Mouse (Mus musculus) bone marrow macrophage, adult 2 months (primary cell): ENCODE results near the gene Rptor. TPM values are rescaled to one million over a fixed set of nuclear protein-coding genes. Genes with fewer than 3 reads are reported as not detected.
A peak's percentile ranks its signal among the peaks of the same experiment; 100 is the strongest.

Experiments used
- H3K27ac ChIP-seq: 2 replicates; pipeline ENCODE4 v1.5.1; 2012; ENCODE audit warnings: low read depth, low read length; ENCODE audit not compliant: insufficient read depth
- H3K4me1 ChIP-seq: 2 replicates; pipeline ENCODE4 v1.6.1; 2012; ENCODE audit warnings: low read length; ENCODE audit not compliant: control insufficient read depth, insufficient read depth
- H3K4me3 ChIP-seq: 2 replicates; pipeline ENCODE4 v1.5.1; 2012; ENCODE audit warnings: mild to moderate bottlenecking, low read length, moderate library complexity; ENCODE audit not compliant: insufficient read depth
- CTCF ChIP-seq: IDR thresholded peaks from 2 replicates; pipeline ENCODE4 v1.5.1; 2012; ENCODE audit warnings: low read depth, mild to moderate bottlenecking, low read length, moderate library complexity
- POLR2A ChIP-seq: IDR thresholded peaks from 2 replicates; pipeline ENCODE4 v1.6.1; 2012; ENCODE audit warnings: mild to moderate bottlenecking, low read depth, low read length, borderline replicate concordance
- polyA plus RNA-seq: library from polyadenylated mRNA; stranded (reverse); fragments of >200 nt; gene quantifications from 2 replicates; pipeline ENCODE4 v1.2.4, GENCODE M21; 2012; ENCODE audit not compliant: missing spikeins, insufficient read depth, insufficient read length

Rptor gene
- polyA plus RNA-seq, 1 experiment, result 23.8 TPM

- Histone ChIP-seq H3K27ac (peak overlapping the region; percentile 51), H3K4me1 (peaks cover 35% of the 10 kb centered on the region), H3K4me3 (no peak overlapping the region)
- no peak for TF ChIP-seq CTCF
- no peak for TF ChIP-seq POLR2A
Measured at GRCm38 (mm10) chr11:119720101-119721048, 117.7 kb downstream of the Rptor start.

GRCm38 (mm10) chr11:119724709-119725108 is 122.0 kb downstream of the Rptor start:
- H3K4me3 ChIP-seq, result no peak overlapping the region
- no peak for TF ChIP-seq CTCF
- no peak for TF ChIP-seq POLR2A
- peaks cover 44% of the 10 kb centered on the region for H3K4me1 ChIP-seq
- 0 out of 2 replicates have a peak overlapping the region, but pooled peaks have one; percentile 10 for H3K27ac ChIP-seq

GRCm38 (mm10) chr11:119731382-119731781 is 128.7 kb downstream of the Rptor start:
- Histone ChIP-seq H3K4me1 (peaks cover 41% of the 10 kb centered on the region), H3K27ac (no peak overlapping the region), H3K4me3 (no peak overlapping the region)
- TF ChIP-seq POLR2A, result no peak
- TF ChIP-seq CTCF, result no peak

- H3K27ac ChIP-seq, result no peak overlapping the region
- peaks cover 39% of the 10 kb centered on the region for H3K4me1 ChIP-seq
- TF ChIP-seq POLR2A (no peak), CTCF (no peak)
- no peak overlapping the region for H3K4me3 ChIP-seq
Measured at GRCm38 (mm10) chr11:119732362-119732761, 129.7 kb downstream of the Rptor start.

- no peak overlapping the region for H3K4me3 ChIP-seq
- H3K4me1 ChIP-seq, result peaks cover 31% of the 10 kb centered on the region
- TF ChIP-seq POLR2A (no peak), CTCF (no peak)
- no peak overlapping the region for H3K27ac ChIP-seq
Measured at GRCm38 (mm10) chr11:119732961-119733656, 130.4 kb downstream of the Rptor start.

GRCm38 (mm10) chr11:119733657-119733990 is 130.9 kb downstream of the Rptor start:
- Histone ChIP-seq H3K4me3 (no peak overlapping the region), H3K4me1 (peaks cover 26% of the 10 kb centered on the region)

GRCm38 (mm10) chr11:119735152-119735551 is 132.4 kb downstream of the Rptor start:
- no peak overlapping the region for H3K4me3 ChIP-seq
- TF ChIP-seq CTCF, result no peak
- no peak for TF ChIP-seq POLR2A
- peaks cover 17% of the 10 kb centered on the region for H3K4me1 ChIP-seq
- H3K27ac ChIP-seq, result no peak overlapping the region

More at GRCm38 (mm10) chr11:119733657-119733990, 130.9 kb downstream of the Rptor start:
- TF ChIP-seq POLR2A, result no peak
- TF ChIP-seq CTCF, result no peak
- H3K27ac ChIP-seq, result no peak overlapping the region

- Histone ChIP-seq H3K4me3 (no peak overlapping the region), H3K27ac (no peak overlapping the region), H3K4me1 (no peaks in the 10 kb centered on the region)
- TF ChIP-seq CTCF (no peak), POLR2A (no peak)
Measured at GRCm38 (mm10) chr11:119738990-119739846, 136.5 kb downstream of the Rptor start.

- Histone ChIP-seq H3K27ac (no peak overlapping the region), H3K4me3 (no peak overlapping the region), H3K4me1 (peaks cover 3% of the 10 kb centered on the region; the same call in 1 of the 2 replicates)
- TF ChIP-seq CTCF (no peak), POLR2A (no peak)
Measured at GRCm38 (mm10) chr11:119741401-119741800, 138.7 kb downstream of the Rptor start.
